Comparison of ENCODE assay signal across 12 mouse cellular contexts in the genomic region with DNA sequence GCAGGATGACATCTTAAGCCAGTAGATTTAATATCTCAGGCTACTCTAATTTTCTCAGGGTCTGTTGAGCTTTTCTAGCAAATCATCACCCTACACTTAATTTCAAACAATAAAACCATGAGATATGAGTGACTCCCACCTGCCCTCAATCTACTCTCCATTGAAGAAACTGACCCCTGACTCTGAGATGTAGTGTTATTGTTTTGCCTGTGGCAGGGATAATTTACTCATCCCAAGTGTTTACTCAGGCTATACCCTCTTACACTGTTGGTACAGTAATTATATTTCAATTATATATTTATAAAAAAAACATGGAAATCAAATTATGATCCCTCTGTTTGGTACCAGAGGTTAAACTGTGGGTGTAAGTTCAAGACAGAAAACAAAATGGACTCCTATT.
"Had no signal": no experiment of that assay in that cellular context is flagged by ENCODE, and none has a peak within 500 bp of the region (broad histone marks: within the 10 kb centered on the region; RNA-seq: fewer than 3 reads in every experiment).

No protein-coding gene starts in this region.

- H3K4me3 ChIP-seq: limb, embryonic 10.5 days; midbrain, embryonic 10.5 days; myocyte had no signal

- H3K4me2 ChIP-seq: liver, embryonic 11.5 days; lung, embryonic 14.5 days had no signal

- H3K36me3 ChIP-seq: limb, embryonic 10.5 days; midbrain, embryonic 10.5 days had no signal

- H3K27ac ChIP-seq: kidney, postnatal 0 days; limb, embryonic 10.5 days had no signal

- DNase-seq: kidney, adult 11 months; kidney, adult 9 months; lung, embryonic 14.5 days; lung, postnatal 10 days; lung, postnatal 4 days; right cerebral cortex, postnatal 14 days; thymus, postnatal 36 days had no signal

- H3K4me1 ChIP-seq: limb, embryonic 10.5 days had no signal

- H3K9me3 ChIP-seq: limb, embryonic 10.5 days; midbrain, embryonic 10.5 days had no signal

- H3K9ac ChIP-seq: lung, embryonic 14.5 days had no signal
